Mouse (Mus musculus): ENCODE measurements at regions not wholly inside any gene's neighbourhood (a gene's known extent, or its start where the extent isn't known, plus 50 kb on each side); places are given as distances from the start of the nearest gene placed in this dataset.

GRCm38 (mm10) chr16:49965528-49966250 lies 165.4 kb downstream of the Cd47 start:
- H3K4me1 ChIP-seq (ENCODE audit: control insufficient read depth, insufficient read depth, insufficient read length, low read length) = peaks cover 5% of the 10 kb centered on the region; the same call in 1 of the 2 replicates
- H3K27ac ChIP-seq (replicated peaks; ENCODE audit: low read depth, low read length) = peak overlapping the region; percentile 84
- H3K4me3 ChIP-seq (ENCODE audit: insufficient read depth, low read depth, low read length) = no peak overlapping the region

- Histone ChIP-seq H3K27ac (replicated peaks; ENCODE audit: low read depth, low read length) (peak overlapping the region; percentile 49; the same call in 1 of the 2 replicates), H3K4me1 (ENCODE audit: control insufficient read depth, insufficient read depth, insufficient read length, low read length) (peaks cover 5% of the 10 kb centered on the region; the same call in 1 of the 2 replicates), H3K4me3 (ENCODE audit: insufficient read depth, low read depth, low read length) (no peak overlapping the region)
These were observed 165.9 kb downstream of the Cd47 start for GRCm38 (mm10) chr16:49966251-49966588.

- Histone ChIP-seq H3K4me1 (ENCODE audit: control insufficient read depth, insufficient read depth, insufficient read length, low read length) (peaks cover 5% of the 10 kb centered on the region; the same call in 1 of the 2 replicates), H3K4me3 (ENCODE audit: insufficient read depth, low read depth, low read length) (no peak overlapping the region), H3K27ac (replicated peaks; ENCODE audit: low read depth, low read length) (no peak overlapping the region)
These were observed 166.8 kb downstream of the Cd47 start for GRCm38 (mm10) chr16:49967110-49967509.

- Histone ChIP-seq H3K4me1 (ENCODE audit: control insufficient read depth, insufficient read depth, insufficient read length, low read length) (peaks cover 5% of the 10 kb centered on the region; the same call in 1 of the 2 replicates), H3K27ac (replicated peaks; ENCODE audit: low read depth, low read length) (no peak overlapping the region), H3K4me3 (ENCODE audit: insufficient read depth, low read depth, low read length) (no peak overlapping the region)
These were observed 168.0 kb downstream of the Cd47 start for GRCm38 (mm10) chr16:49968291-49968870.

GRCm38 (mm10) chr16:49969035-49969434 lies 168.7 kb downstream of the Cd47 start:
- Histone ChIP-seq H3K4me1 (ENCODE audit: control insufficient read depth, insufficient read depth, insufficient read length, low read length) (peaks cover 5% of the 10 kb centered on the region; the same call in 1 of the 2 replicates), H3K27ac (replicated peaks; ENCODE audit: low read depth, low read length) (no peak overlapping the region), H3K4me3 (ENCODE audit: insufficient read depth, low read depth, low read length) (no peak overlapping the region)

GRCm38 (mm10) chr16:49969693-49970296 lies 169.5 kb downstream of the Cd47 start:
- Histone ChIP-seq H3K27ac (replicated peaks; ENCODE audit: low read depth, low read length) (peak overlapping the region; percentile 68), H3K4me1 (ENCODE audit: control insufficient read depth, insufficient read depth, insufficient read length, low read length) (peaks cover 5% of the 10 kb centered on the region; the same call in 1 of the 2 replicates), H3K4me3 (ENCODE audit: insufficient read depth, low read depth, low read length) (no peak overlapping the region)

- Histone ChIP-seq H3K27ac (replicated peaks; ENCODE audit: low read depth, low read length) (peak overlapping the region; percentile 68), H3K4me3 (ENCODE audit: insufficient read depth, low read depth, low read length) (no peak overlapping the region)
These were observed 170.0 kb downstream of the Cd47 start for GRCm38 (mm10) chr16:49970297-49970804.

GRCm38 (mm10) chr16:49971141-49971555 lies 170.8 kb downstream of the Cd47 start:
- H3K27ac ChIP-seq (replicated peaks; ENCODE audit: low read depth, low read length) = peak overlapping the region; percentile 55; the same call in 1 of the 2 replicates
- no peak overlapping the region for H3K4me3 ChIP-seq (ENCODE audit: insufficient read depth, low read depth, low read length)
- H3K4me1 ChIP-seq (ENCODE audit: control insufficient read depth, insufficient read depth, insufficient read length, low read length) = peaks cover 3% of the 10 kb centered on the region; the same call in 1 of the 2 replicates

More at GRCm38 (mm10) chr16:49970297-49970804, 170.0 kb downstream of the Cd47 start:
- H3K4me1 ChIP-seq (ENCODE audit: control insufficient read depth, insufficient read depth, insufficient read length, low read length) = peaks cover 5% of the 10 kb centered on the region; the same call in 1 of the 2 replicates

GRCm38 (mm10) chr16:49977276-49977675 lies 176.9 kb downstream of the Cd47 start:
- no peaks in the 10 kb centered on the region for H3K4me1 ChIP-seq (ENCODE audit: control insufficient read depth, insufficient read depth, insufficient read length, low read length)
- no peak overlapping the region for H3K27ac ChIP-seq (replicated peaks; ENCODE audit: low read depth, low read length)
- no peak overlapping the region for H3K4me3 ChIP-seq (ENCODE audit: insufficient read depth, low read depth, low read length)

- Histone ChIP-seq H3K27ac (replicated peaks; ENCODE audit: low read depth, low read length) (no peak overlapping the region), H3K4me1 (ENCODE audit: control insufficient read depth, insufficient read depth, insufficient read length, low read length) (no peaks in the 10 kb centered on the region), H3K4me3 (ENCODE audit: insufficient read depth, low read depth, low read length) (no peak overlapping the region)
These were observed 179.2 kb downstream of the Cd47 start for GRCm38 (mm10) chr16:49979426-49979940.

- Histone ChIP-seq H3K4me1 (ENCODE audit: control insufficient read depth, insufficient read depth, insufficient read length, low read length) (no peaks in the 10 kb centered on the region), H3K4me3 (ENCODE audit: insufficient read depth, low read depth, low read length) (no peak overlapping the region), H3K27ac (replicated peaks; ENCODE audit: low read depth, low read length) (no peak overlapping the region)
These were observed 179.9 kb downstream of the Cd47 start for GRCm38 (mm10) chr16:49980178-49980646.

GRCm38 (mm10) chr16:49982180-49982579 lies 181.8 kb downstream of the Cd47 start:
- Histone ChIP-seq H3K4me1 (ENCODE audit: control insufficient read depth, insufficient read depth, insufficient read length, low read length) (peaks cover 4% of the 10 kb centered on the region; the same call in 1 of the 2 replicates), H3K4me3 (ENCODE audit: insufficient read depth, low read depth, low read length) (no peak overlapping the region), H3K27ac (replicated peaks; ENCODE audit: low read depth, low read length) (no peak overlapping the region)

- Histone ChIP-seq H3K4me1 (ENCODE audit: control insufficient read depth, insufficient read depth, insufficient read length, low read length) (peaks cover 4% of the 10 kb centered on the region; the same call in 1 of the 2 replicates), H3K4me3 (ENCODE audit: insufficient read depth, low read depth, low read length) (no peak overlapping the region), H3K27ac (replicated peaks; ENCODE audit: low read depth, low read length) (no peak overlapping the region)
These were observed 185.0 kb downstream of the Cd47 start for GRCm38 (mm10) chr16:49985082-49986076.

- H3K27ac ChIP-seq (replicated peaks; ENCODE audit: low read depth, low read length) = no peak overlapping the region
- peaks cover 4% of the 10 kb centered on the region; the same call in 1 of the 2 replicates for H3K4me1 ChIP-seq (ENCODE audit: control insufficient read depth, insufficient read depth, insufficient read length, low read length)
- no peak overlapping the region for H3K4me3 ChIP-seq (ENCODE audit: insufficient read depth, low read depth, low read length)
These were observed 186.6 kb downstream of the Cd47 start for GRCm38 (mm10) chr16:49986954-49987353.
